In genomic region chr2:157913204-157913636, GRCm38 (mm10) we compare ENCODE assay signal across 9 mouse cellular contexts. TPM values are rescaled to one million over a fixed set of nuclear protein-coding genes. Genes with fewer than 3 reads are reported as not detected.
DNase-seq lines count a peak whose midpoint lies in the region; ATAC-seq and TF ChIP-seq lines count a peak whose summit lies in the region.
"Had no signal": no experiment of that assay in that cellular context is flagged by ENCODE, and none has a peak within 500 bp of the region (broad histone marks: within the 10 kb centered on the region; RNA-seq: fewer than 3 reads in every experiment).

No protein-coding gene starts in this region.

- H3K4me1 ChIP-seq in heart, embryonic 16.5 days (ENCODE audit: control insufficient read depth, insufficient read depth, low read length): peaks cover 2% of the 10 kb centered on the region; the same call in 1 of the 2 replicates
- peaks cover 8% of the 10 kb centered on the region; the same call in 1 of the 2 replicates for H3K4me1 ChIP-seq in kidney, postnatal 0 days (replicated peaks; ENCODE audit: insufficient read depth, low read length)

- no peaks in the 10 kb centered on the region for H3K36me3 ChIP-seq in heart, embryonic 16.5 days (ENCODE audit: control insufficient read depth, insufficient read depth)
- H3K36me3 ChIP-seq in kidney, postnatal 0 days (ENCODE audit: insufficient read depth, low read length): no peaks in the 10 kb centered on the region
- H3K36me3 ChIP-seq: embryonic facial prominence, embryonic 12.5 days had no signal

- DNase-seq in 3T3-L1 (ENCODE audit: low read depth, low spot score): peak; percentile 93
- peak; percentile 91 for DNase-seq in R1 (ENCODE audit: low read depth, low spot score)
- peak; percentile 93 for DNase-seq in kidney, postnatal 0 days (ENCODE audit: low spot score)
- DNase-seq in lung, postnatal 10 days: peak; percentile 88
- DNase-seq in ovary, postnatal 36 days (ENCODE audit: low spot score): peak; percentile 82
- DNase-seq in urinary bladder, adult 2 months (ENCODE audit: low spot score): peak; percentile 61

- H3K27me3 ChIP-seq in heart, embryonic 16.5 days (ENCODE audit: control insufficient read depth, insufficient read depth, low read length): peaks cover 50% of the 10 kb centered on the region
- peaks cover 22% of the 10 kb centered on the region for H3K27me3 ChIP-seq in kidney, postnatal 0 days (ENCODE audit: insufficient read depth, low read length)

- no peak overlapping the region for H3K4me2 ChIP-seq in heart, embryonic 16.5 days (ENCODE audit: low read depth, low read length)
- H3K4me2 ChIP-seq in kidney, postnatal 0 days (ENCODE audit: low read length): no peak overlapping the region

- whole genome bisulfite sequencing in heart, embryonic 16.5 days: under 1% methylated on average over 16 of the region's 16 CpGs
- WGBS in kidney, postnatal 0 days: under 1% methylated on average over 16 of the region's 16 CpGs

- H3K4me3 ChIP-seq in heart, embryonic 16.5 days (ENCODE audit: low read length): no peak overlapping the region
- H3K4me3 ChIP-seq in kidney, postnatal 0 days (replicated peaks; ENCODE audit: low read depth, low read length): no peak overlapping the region

- no peak overlapping the region for H3K9ac ChIP-seq in heart, embryonic 16.5 days (ENCODE audit: low read length)
- no peak overlapping the region for H3K9ac ChIP-seq in kidney, postnatal 0 days (ENCODE audit: low read depth, low read length)
- H3K9ac ChIP-seq: embryonic facial prominence, embryonic 12.5 days had no signal

- no peak overlapping the region for H3K27ac ChIP-seq in heart, embryonic 16.5 days (ENCODE audit: low read length)
- no peak overlapping the region for H3K27ac ChIP-seq in kidney, postnatal 0 days
- H3K27ac ChIP-seq: embryonic facial prominence, embryonic 12.5 days had no signal

- 0 out of 2 replicates have a peak, but pooled peaks have one; percentile 42 for ATAC-seq in erythroid progenitor cell, adult 5-6 weeks (replicated peaks; ENCODE audit: low FRiP score, poor library complexity, severe bottlenecking)
- ATAC-seq in heart, embryonic 16.5 days (replicated peaks; ENCODE audit: extremely low read depth, insufficient read depth, low FRiP score): peak; percentile 82
- peak; percentile 75; the same call in 1 of the 2 replicates for ATAC-seq in kidney, postnatal 0 days (replicated peaks; ENCODE audit: low FRiP score, low read depth)

- H3K9me3 ChIP-seq in heart, embryonic 16.5 days (replicated peaks; ENCODE audit: control insufficient read depth, low read length): no peaks in the 10 kb centered on the region
- no peaks in the 10 kb centered on the region for H3K9me3 ChIP-seq in kidney, postnatal 0 days (replicated peaks; ENCODE audit: low read length)
- H3K9me3 ChIP-seq: embryonic facial prominence, embryonic 12.5 days had no signal

- TF ChIP-seq CTCF in kidney, postnatal 0 days (IDR thresholded peaks at IDR 0.05; ENCODE audit: low read depth): no peak

RNA-seq across cellular contexts. Expression of gene Vstm2l, which starts 1.2 kb away (rescaled TPM):
- not detected in 2 replicates for total RNA-seq in erythroid progenitor cell, adult 5-6 weeks (2015; ENCODE audit: low replicate concordance)
- total RNA-seq in erythroid progenitor cell, adult 5-6 weeks (2017; ENCODE audit: low replicate concordance): not detected in 2 replicates
- not detected in 2 replicates for polyA plus RNA-seq in heart, embryonic 16.5 days (2015; fragmentation: Nextera tagmentation; extraction: Ambion mirVana)
- 0.26 and 0.38 TPM in 2 replicates for polyA plus RNA-seq in kidney, postnatal 0 days (2015; fragmentation: Nextera tagmentation; extraction: Ambion mirVana)
- polyA plus RNA-seq in urinary bladder, adult 2 months (2012; rRNA removed): 0.04 TPM in 1 of 2 replicates, not detected in the other
